Comparison of ENCODE assay signal across 8 mouse cellular contexts in the genomic region with DNA sequence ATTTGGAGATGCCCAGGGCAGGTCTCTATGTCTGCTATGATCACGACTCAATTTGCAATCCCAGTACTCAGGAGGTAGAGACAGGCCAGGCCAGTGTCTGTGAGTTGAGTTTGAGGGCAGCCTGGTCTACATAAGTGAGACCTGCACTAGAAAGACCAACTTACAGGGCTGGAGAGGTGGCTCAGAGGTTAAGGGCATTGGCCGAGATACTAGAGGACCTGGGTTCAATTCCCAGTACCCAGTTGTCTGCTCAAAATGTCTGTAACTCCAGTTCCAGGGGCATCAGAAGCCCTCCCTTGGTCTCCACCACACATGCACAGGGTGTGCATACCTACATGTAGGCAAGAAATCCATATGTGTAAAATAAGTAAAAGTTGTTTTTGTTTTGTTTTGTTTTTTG. TPM values are rescaled to one million over a fixed set of nuclear protein-coding genes. Genes with fewer than 3 reads are reported as not detected.
DNase-seq lines count a peak whose midpoint lies in the region; ATAC-seq lines count a peak whose summit lies in the region.

No protein-coding gene starts in this region.

- DNase-seq in heart, adult 8-10 months (ENCODE audit: low spot score) = no peak
- no peak for DNase-seq in adrenal gland, postnatal 4 days (ENCODE audit: low spot score in 2 of 2)
- no peak for DNase-seq in left cerebral cortex, postnatal 4 days

- 71% methylated on average over 2 of the region's 2 CpGs for WGBS in heart, embryonic 13.5 days
- 78% methylated on average over 2 of the region's 2 CpGs for WGBS in intestine, embryonic 15.5 days
- 57% methylated on average over 2 of the region's 2 CpGs for WGBS in stomach, embryonic 15.5 days

- intact Hi-C loops in left cerebral cortex, postnatal 4 days (cut with DNase I) = no loop called here

- H3K27me3 ChIP-seq in heart, embryonic 13.5 days (replicated peaks) = no peaks in the 10 kb centered on the region
- H3K27me3 ChIP-seq in megakaryocyte, embryonic 14.5 days (replicated peaks) = no peaks in the 10 kb centered on the region
- no peaks in the 10 kb centered on the region for H3K27me3 ChIP-seq in intestine, embryonic 15.5 days (replicated peaks)
- H3K27me3 ChIP-seq in stomach, embryonic 15.5 days (replicated peaks) = no peaks in the 10 kb centered on the region

- H3K27ac ChIP-seq in heart, embryonic 13.5 days (replicated peaks) = peak overlapping the region; percentile 96
- peak overlapping the region; percentile 90; the same call in 1 of the 2 replicates for H3K27ac ChIP-seq in intestine, embryonic 15.5 days
- peak overlapping the region; percentile 95 for H3K27ac ChIP-seq in stomach, embryonic 15.5 days

- ATAC-seq in heart, embryonic 13.5 days (ENCODE audit: extremely low read depth, insufficient number of reproducible peaks, low FRiP score, low TSS enrichment) = no peak
- ATAC-seq in megakaryocyte, adult 5-6 weeks (ENCODE audit: poor library complexity, severe bottlenecking) = no peak
- no peak for ATAC-seq in intestine, embryonic 15.5 days
- ATAC-seq in stomach, embryonic 15.5 days (ENCODE audit: insufficient read depth, low FRiP score, low read depth) = no peak

- peaks cover 66% of the 10 kb centered on the region for H3K4me1 ChIP-seq in heart, embryonic 13.5 days
- peaks cover 76% of the 10 kb centered on the region for H3K4me1 ChIP-seq in megakaryocyte, embryonic 14.5 days
- peaks cover 44% of the 10 kb centered on the region for H3K4me1 ChIP-seq in intestine, embryonic 15.5 days (replicated peaks)
- H3K4me1 ChIP-seq in stomach, embryonic 15.5 days = peaks cover 43% of the 10 kb centered on the region

- peak overlapping the region; percentile 43; the same call in 1 of the 2 replicates for H3K4me3 ChIP-seq in heart, embryonic 13.5 days
- H3K4me3 ChIP-seq in megakaryocyte, embryonic 14.5 days (replicated peaks) = peak overlapping the region; percentile 92
- H3K4me3 ChIP-seq in intestine, embryonic 15.5 days (replicated peaks) = no peak overlapping the region
- no peak overlapping the region for H3K4me3 ChIP-seq in stomach, embryonic 15.5 days (replicated peaks)

- no peaks in the 10 kb centered on the region for H3K36me3 ChIP-seq in heart, embryonic 13.5 days
- peaks cover 25% of the 10 kb centered on the region for H3K36me3 ChIP-seq in megakaryocyte, embryonic 14.5 days (replicated peaks; ENCODE audit: low read length)
- H3K36me3 ChIP-seq in intestine, embryonic 15.5 days = no peaks in the 10 kb centered on the region
- H3K36me3 ChIP-seq in stomach, embryonic 15.5 days = no peaks in the 10 kb centered on the region

- peak overlapping the region; percentile 66 for H3K4me2 ChIP-seq in heart, embryonic 13.5 days
- H3K4me2 ChIP-seq in intestine, embryonic 15.5 days (replicated peaks) = peak overlapping the region; percentile 60
- H3K4me2 ChIP-seq in stomach, embryonic 15.5 days = peak overlapping the region; percentile 51

- H3K9me3 ChIP-seq in heart, embryonic 13.5 days = no peaks in the 10 kb centered on the region
- H3K9me3 ChIP-seq in megakaryocyte, embryonic 14.5 days = no peaks in the 10 kb centered on the region
- H3K9me3 ChIP-seq in intestine, embryonic 15.5 days = no peaks in the 10 kb centered on the region
- no peaks in the 10 kb centered on the region for H3K9me3 ChIP-seq in stomach, embryonic 15.5 days

- H3K9ac ChIP-seq in heart, embryonic 13.5 days = peak overlapping the region; percentile 8; the same call in 1 of the 2 replicates
- H3K9ac ChIP-seq in intestine, embryonic 15.5 days = no peak overlapping the region
- no peak overlapping the region for H3K9ac ChIP-seq in stomach, embryonic 15.5 days

RNA-seq across cellular contexts. Expression of a gene that starts 2.7 kb away (rescaled TPM):
- 451 and 478 TPM in 2 replicates for polyA plus RNA-seq in heart, embryonic 13.5 days (2015; fragmentation: Nextera tagmentation; extraction: Ambion mirVana)
- total RNA-seq in heart, adult 8-10 months (2022) = 10 to 100 TPM; 74.4 to 82.2 (median 75.2) TPM
- polyA plus RNA-seq in megakaryocyte, embryonic 14.5 days (2012; ENCODE audit: insufficient read depth, low replicate concordance) = 872 and 1,542 TPM in 2 replicates
- 315 and 324 TPM in 2 replicates for total RNA-seq in megakaryocyte, adult 5-6 weeks (2015)
- 155 and 184 TPM in 2 replicates for total RNA-seq in megakaryocyte, adult 5-6 weeks (2017)
- 394 and 407 TPM in 2 replicates for polyA plus RNA-seq in intestine, embryonic 15.5 days (2015; fragmentation: Nextera tagmentation; extraction: Ambion mirVana)
- 391 and 408 TPM in 2 replicates for polyA plus RNA-seq in stomach, embryonic 15.5 days (2015; fragmentation: Nextera tagmentation; extraction: Ambion mirVana)
- total RNA-seq in adrenal gland, postnatal 4 days (2021) = 100 to 1,000 TPM; 198 to 200 TPM
- total RNA-seq in left cerebral cortex, postnatal 4 days (2021) = 10 to 100 TPM; 30.1 to 36.2 TPM

RNA-seq across cellular contexts. Expression of a gene that starts 5.4 kb away (rescaled TPM):
- 18.4 and 19.4 TPM in 2 replicates for polyA plus RNA-seq in heart, embryonic 13.5 days (2015; fragmentation: Nextera tagmentation; extraction: Ambion mirVana)
- 10 to 100 TPM in 2 of 4 experiments, 1 to 10 TPM in 2; 9.1 to 12.5 (median 10.4) TPM for total RNA-seq in heart, adult 8-10 months (2022)
- 8.7 and 11.5 TPM in 2 replicates for polyA plus RNA-seq in megakaryocyte, embryonic 14.5 days (2012; ENCODE audit: insufficient read depth, low replicate concordance)
- total RNA-seq in megakaryocyte, adult 5-6 weeks (2015) = 16.3 and 19.3 TPM in 2 replicates
- 44.0 and 57.5 TPM in 2 replicates for total RNA-seq in megakaryocyte, adult 5-6 weeks (2017)
- 20.4 and 21.9 TPM in 2 replicates for polyA plus RNA-seq in intestine, embryonic 15.5 days (2015; fragmentation: Nextera tagmentation; extraction: Ambion mirVana)
- polyA plus RNA-seq in stomach, embryonic 15.5 days (2015; fragmentation: Nextera tagmentation; extraction: Ambion mirVana) = 23.3 and 25.2 TPM in 2 replicates
- 10 to 100 TPM; 31.7 to 38.1 TPM for total RNA-seq in adrenal gland, postnatal 4 days (2021)
- 10 to 100 TPM; 12.7 to 15.5 TPM for total RNA-seq in left cerebral cortex, postnatal 4 days (2021)

Comparison
In these comparisons a context has a peak if more than half of its experiments do, and no peak if none do; other contexts are left out.
1. H3K4me3 ChIP-seq: peak in heart, embryonic 13.5 days (single experiment) and megakaryocyte, embryonic 14.5 days (single experiment); none in intestine, embryonic 15.5 days (single experiment) and stomach, embryonic 15.5 days (single experiment).
2. Peak in every context shown above with its lines, with median percentiles within 50 percentile points of each other: H3K27ac ChIP-seq and H3K4me2 ChIP-seq.